Mouse (Mus musculus): ENCODE measurements around the gene Cercam. TPM values are rescaled to one million over a fixed set of nuclear protein-coding genes. Genes with fewer than 3 reads are reported as not detected.
A peak's percentile ranks its signal among the peaks of the same experiment; 100 is the strongest.

Gene Cercam
- polyA plus RNA-seq, 1 experiment, result 9.9 TPM

DNA sequence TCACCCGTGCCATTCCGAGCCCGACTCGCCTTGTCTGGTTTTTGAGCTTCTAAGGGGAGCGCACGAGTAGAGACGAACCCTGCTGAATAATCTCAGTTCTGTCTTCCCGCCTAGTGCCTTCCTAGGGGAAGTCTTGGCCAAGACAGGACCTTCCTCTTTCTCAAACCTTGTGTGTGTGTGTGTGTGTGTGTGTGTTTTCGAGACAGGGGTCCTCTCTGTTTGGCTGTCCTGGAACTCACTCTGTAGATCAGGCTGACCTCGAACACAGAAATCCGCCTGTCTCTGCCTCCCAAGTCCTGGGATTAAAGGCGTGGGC is 41.3 kb upstream of the Cercam start:
- no peak overlapping the region for H3K27ac ChIP-seq (ENCODE audit: control insufficient read depth, insufficient read depth, low read length)

GRCm38 (mm10) chr2:29831106-29831505 is 37.9 kb upstream of the Cercam start:
- WGBS, result 97% methylated on average over 4 of the region's 4 CpGs
- TF ChIP-seq CTCF (IDR thresholded peaks at IDR 0.05; ENCODE audit: borderline replicate concordance, control insufficient read depth, extremely low read depth, insufficient read depth, low read length, poor library complexity) (no peak), POLR2A (IDR thresholded peaks at IDR 0.05; ENCODE audit: control insufficient read depth, extremely low read depth, insufficient read depth, low read length, poor library complexity) (no peak)
- H3K4me1 ChIP-seq (replicated peaks; ENCODE audit: control insufficient read depth, insufficient read depth, low read length), result peaks cover 6% of the 10 kb centered on the region
- peaks cover 7% of the 10 kb centered on the region for H3K36me3 ChIP-seq (ENCODE audit: control insufficient read depth, insufficient read depth, low read length)
- no peak overlapping the region for H3K27ac ChIP-seq (ENCODE audit: control insufficient read depth, insufficient read depth, low read length)
- H3K4me3 ChIP-seq (ENCODE audit: control insufficient read depth, insufficient read depth, low read length), result no peak overlapping the region
- no peak for DNase-seq
- no peaks in the 10 kb centered on the region for H3K27me3 ChIP-seq (ENCODE audit: control insufficient read depth, insufficient read depth, low read length)

More for the DNA sequence above, 41.3 kb upstream of the Cercam start:
- no peak for DNase-seq
- Histone ChIP-seq H3K4me1 (replicated peaks; ENCODE audit: control insufficient read depth, insufficient read depth, low read length) (peaks cover 6% of the 10 kb centered on the region), H3K36me3 (ENCODE audit: control insufficient read depth, insufficient read depth, low read length) (no peaks in the 10 kb centered on the region), H3K4me3 (ENCODE audit: control insufficient read depth, insufficient read depth, low read length) (peak overlapping the region; percentile 93), H3K27me3 (ENCODE audit: control insufficient read depth, insufficient read depth, low read length) (no peaks in the 10 kb centered on the region)
- 3% methylated on average over 12 of the region's 12 CpGs for WGBS
- TF ChIP-seq CTCF (IDR thresholded peaks at IDR 0.05; ENCODE audit: borderline replicate concordance, control insufficient read depth, extremely low read depth, insufficient read depth, low read length, poor library complexity), result no peak
- TF ChIP-seq POLR2A (IDR thresholded peaks at IDR 0.05; ENCODE audit: control insufficient read depth, extremely low read depth, insufficient read depth, low read length, poor library complexity), result no peak

DNA sequence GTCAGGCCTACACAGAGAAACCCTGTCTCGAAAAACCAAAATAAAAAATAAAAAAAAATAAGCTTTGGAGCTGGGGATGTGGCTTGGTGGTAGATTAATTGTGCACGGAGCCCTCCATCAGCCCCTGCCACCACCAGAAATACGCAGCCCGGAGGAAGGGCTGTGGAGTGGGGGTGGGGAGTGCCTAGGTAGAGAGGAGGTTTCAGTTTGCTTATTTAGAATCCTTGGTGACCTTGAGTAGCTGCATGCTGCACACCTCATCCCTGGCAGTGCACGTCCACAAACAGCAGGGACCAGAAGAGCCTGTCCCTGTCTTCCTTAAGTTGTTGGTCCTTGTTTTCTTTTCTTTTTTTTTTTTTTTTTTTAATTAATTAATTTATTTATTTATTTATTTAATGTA is 35.2 kb upstream of the Cercam start:
- WGBS, result 97% methylated on average over 5 of the region's 5 CpGs
- H3K4me3 ChIP-seq (ENCODE audit: control insufficient read depth, insufficient read depth, low read length), result no peak overlapping the region
- peaks cover 7% of the 10 kb centered on the region for H3K36me3 ChIP-seq (ENCODE audit: control insufficient read depth, insufficient read depth, low read length)
- H3K27me3 ChIP-seq (ENCODE audit: control insufficient read depth, insufficient read depth, low read length), result no peaks in the 10 kb centered on the region
- no peak for DNase-seq
- TF ChIP-seq CTCF (IDR thresholded peaks at IDR 0.05; ENCODE audit: borderline replicate concordance, control insufficient read depth, extremely low read depth, insufficient read depth, low read length, poor library complexity), result no peak
- TF ChIP-seq POLR2A (IDR thresholded peaks at IDR 0.05; ENCODE audit: control insufficient read depth, extremely low read depth, insufficient read depth, low read length, poor library complexity), result no peak
- H3K27ac ChIP-seq (ENCODE audit: control insufficient read depth, insufficient read depth, low read length), result no peak overlapping the region
- H3K4me1 ChIP-seq (replicated peaks; ENCODE audit: control insufficient read depth, insufficient read depth, low read length), result no peaks in the 10 kb centered on the region

GRCm38 (mm10) chr2:29835391-29835899 is 33.5 kb upstream of the Cercam start:
- H3K27ac ChIP-seq (ENCODE audit: control insufficient read depth, insufficient read depth, low read length), result no peak overlapping the region
- no peak overlapping the region for H3K4me3 ChIP-seq (ENCODE audit: control insufficient read depth, insufficient read depth, low read length)
- TF ChIP-seq POLR2A (IDR thresholded peaks at IDR 0.05; ENCODE audit: control insufficient read depth, extremely low read depth, insufficient read depth, low read length, poor library complexity), result no peak
- TF ChIP-seq CTCF (IDR thresholded peaks at IDR 0.05; ENCODE audit: borderline replicate concordance, control insufficient read depth, extremely low read depth, insufficient read depth, low read length, poor library complexity), result no peak
- no peaks in the 10 kb centered on the region for H3K4me1 ChIP-seq (replicated peaks; ENCODE audit: control insufficient read depth, insufficient read depth, low read length)
- 94% methylated on average over 2 of the region's 2 CpGs for WGBS
- peaks cover 11% of the 10 kb centered on the region for H3K36me3 ChIP-seq (ENCODE audit: control insufficient read depth, insufficient read depth, low read length)
- no peaks in the 10 kb centered on the region for H3K27me3 ChIP-seq (ENCODE audit: control insufficient read depth, insufficient read depth, low read length)
- no peak for DNase-seq

GRCm38 (mm10) chr2:29839460-29839859 is 29.5 kb upstream of the Cercam start:
- no peak for TF ChIP-seq CTCF (IDR thresholded peaks at IDR 0.05; ENCODE audit: borderline replicate concordance, control insufficient read depth, extremely low read depth, insufficient read depth, low read length, poor library complexity)
- TF ChIP-seq POLR2A (IDR thresholded peaks at IDR 0.05; ENCODE audit: control insufficient read depth, extremely low read depth, insufficient read depth, low read length, poor library complexity), result no peak
- WGBS, result 86% methylated on average over 4 of the region's 4 CpGs
- Histone ChIP-seq H3K27ac (ENCODE audit: control insufficient read depth, insufficient read depth, low read length) (no peak overlapping the region), H3K27me3 (ENCODE audit: control insufficient read depth, insufficient read depth, low read length) (no peaks in the 10 kb centered on the region), H3K4me3 (ENCODE audit: control insufficient read depth, insufficient read depth, low read length) (no peak overlapping the region), H3K36me3 (ENCODE audit: control insufficient read depth, insufficient read depth, low read length) (peaks cover 13% of the 10 kb centered on the region), H3K4me1 (replicated peaks; ENCODE audit: control insufficient read depth, insufficient read depth, low read length) (no peaks in the 10 kb centered on the region)
- no peak for DNase-seq

DNA sequence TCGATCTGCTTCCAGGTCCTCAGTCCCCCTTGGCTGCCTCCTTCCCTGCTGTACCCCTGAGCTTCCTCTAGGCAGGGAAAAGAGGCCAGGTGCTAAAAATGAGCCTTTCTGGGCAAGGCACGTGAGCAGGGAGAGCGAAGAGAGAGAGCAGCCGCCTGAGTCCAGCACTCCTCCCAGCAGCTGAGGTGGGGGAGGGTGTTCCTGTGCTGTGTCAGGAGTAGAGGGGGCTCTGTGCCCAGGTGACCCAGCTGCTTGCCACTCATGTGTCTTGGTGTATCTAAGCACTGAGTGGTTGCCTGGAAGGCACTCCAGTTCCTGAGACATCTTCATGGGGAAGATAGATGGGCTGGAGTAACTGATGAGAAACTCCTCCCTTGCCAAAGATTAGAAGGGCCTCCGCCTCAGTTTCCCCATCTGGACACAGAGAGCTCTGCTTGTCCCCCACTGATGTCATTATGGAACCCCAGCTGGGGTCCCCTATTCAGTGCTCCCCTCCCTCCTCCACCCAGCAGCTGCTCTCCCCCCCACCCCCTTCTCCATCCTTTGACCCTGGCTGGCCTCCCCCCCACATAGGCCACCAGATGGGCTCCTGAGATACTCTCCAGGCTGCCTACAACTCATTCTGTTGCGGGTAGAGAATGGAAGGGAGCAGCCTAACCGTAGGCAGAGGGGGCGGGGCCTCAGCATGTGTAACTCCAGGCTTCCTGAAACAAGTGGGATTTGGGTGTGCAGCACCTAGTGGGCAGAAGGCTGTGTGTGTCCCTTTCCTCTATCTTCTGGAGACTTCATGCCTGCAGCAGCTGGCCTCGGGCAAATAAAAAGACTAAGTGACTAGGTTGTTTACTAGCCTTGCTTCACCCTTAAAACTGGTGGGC is 25.5 kb upstream of the Cercam start:
- no peak for DNase-seq
- no peak for TF ChIP-seq CTCF (IDR thresholded peaks at IDR 0.05; ENCODE audit: borderline replicate concordance, control insufficient read depth, extremely low read depth, insufficient read depth, low read length, poor library complexity)
- no peak for TF ChIP-seq POLR2A (IDR thresholded peaks at IDR 0.05; ENCODE audit: control insufficient read depth, extremely low read depth, insufficient read depth, low read length, poor library complexity)

More for the DNA sequence above, 25.5 kb upstream of the Cercam start:
- 96% methylated on average over 9 of the region's 9 CpGs for WGBS
- no peaks in the 10 kb centered on the region for H3K27me3 ChIP-seq (ENCODE audit: control insufficient read depth, insufficient read depth, low read length)
- H3K36me3 ChIP-seq (ENCODE audit: control insufficient read depth, insufficient read depth, low read length), result peaks cover 19% of the 10 kb centered on the region
- no peak overlapping the region for H3K27ac ChIP-seq (ENCODE audit: control insufficient read depth, insufficient read depth, low read length)
- no peak overlapping the region for H3K4me3 ChIP-seq (ENCODE audit: control insufficient read depth, insufficient read depth, low read length)
- peaks cover 2% of the 10 kb centered on the region; the same call in 1 of the 2 replicates for H3K4me1 ChIP-seq (replicated peaks; ENCODE audit: control insufficient read depth, insufficient read depth, low read length)
